Mouse (Mus musculus): ENCODE measurements at regions not wholly inside any gene's neighbourhood (a gene's known extent, or its start where the extent isn't known, plus 50 kb on each side); places are given as distances from the start of the nearest gene placed in this dataset.

DNA sequence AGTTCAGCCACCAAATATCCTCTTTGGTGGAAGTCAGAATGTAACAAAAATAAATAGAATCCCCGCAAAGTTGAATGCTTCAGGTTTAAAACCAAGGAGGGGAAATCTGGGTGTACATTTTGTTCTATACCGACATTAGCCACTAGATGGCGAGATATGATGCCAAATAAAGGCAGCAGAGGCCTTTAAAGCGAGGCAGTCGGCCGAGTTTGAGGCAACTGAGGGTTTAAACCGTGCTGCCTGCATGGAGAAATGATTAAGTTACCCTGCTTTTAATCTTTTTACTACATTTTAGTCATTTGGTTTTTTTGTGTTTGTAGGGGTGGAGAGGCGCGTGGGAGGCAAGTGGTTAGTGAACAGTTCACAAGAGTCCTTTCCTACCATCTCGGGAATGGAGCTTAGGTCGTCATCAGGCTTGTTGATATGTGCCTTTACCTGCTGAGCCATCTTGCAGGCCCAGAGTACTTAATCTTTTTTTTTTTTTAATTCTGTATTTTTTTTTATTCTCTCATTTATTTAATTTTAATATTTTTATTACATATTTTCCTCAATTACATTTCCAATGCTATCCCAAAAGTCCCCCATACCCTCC lies 2828.7 kb downstream of the 9330182O14Rik start:
- TF ChIP-seq CTCF (IDR thresholded peaks at IDR 0.05; ENCODE audit: borderline replicate concordance, insufficient read depth, low read depth, low read length) (peak; percentile 64), POLR2A (IDR thresholded peaks at IDR 0.05; ENCODE audit: borderline replicate concordance, insufficient read depth, low read length) (no peak)

Data from cerebellum, adult 2 months (tissue).